Mouse (Mus musculus): Measurements from ENCODE around the gene Col23a1. TPM values are rescaled to one million over a fixed set of nuclear protein-coding genes. Genes with fewer than 3 reads are reported as not detected.

Gene Col23a1
- polyA plus RNA-seq, 1 experiment from 2014 or later: 4.4 TPM

DNA sequence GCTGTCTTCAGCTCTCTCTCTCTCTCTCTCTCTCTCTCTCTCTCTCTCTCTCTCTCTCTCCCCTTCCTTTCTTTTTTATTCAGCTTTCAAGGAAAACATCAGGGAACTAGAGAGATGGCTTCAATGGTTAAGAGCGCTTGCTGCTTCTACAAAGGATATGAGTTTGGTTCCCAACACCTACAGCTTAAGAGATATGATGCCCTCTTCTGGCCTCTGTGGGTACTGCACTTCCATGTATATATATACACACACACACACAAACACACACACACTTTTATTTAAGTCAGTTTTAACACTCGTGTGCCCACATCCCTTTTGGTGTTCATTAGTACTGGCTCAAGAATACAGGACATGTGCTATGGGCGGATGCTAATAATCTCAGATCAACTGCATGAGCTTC is 228.4 kb downstream of the Col23a1 start:
- H3K27me3 ChIP-seq (replicated peaks; ENCODE audit: control insufficient read depth, insufficient read depth, low read length): no peaks in the 10 kb centered on the region
- no peak for ATAC-seq
- no peak overlapping the region for H3K4me3 ChIP-seq (ENCODE audit: low read length)
- no peaks in the 10 kb centered on the region; the same call in 1 of the 2 replicates for H3K9me3 ChIP-seq (ENCODE audit: control insufficient read depth, low read length)
- no peaks in the 10 kb centered on the region for H3K36me3 ChIP-seq (ENCODE audit: control insufficient read depth, insufficient read depth, low read length)
- no peak overlapping the region for H3K27ac ChIP-seq (ENCODE audit: low read depth, low read length)
- 95% methylated on average over 3 of the region's 3 CpGs for WGBS
- no peaks in the 10 kb centered on the region; the same call in 1 of the 2 replicates for H3K4me1 ChIP-seq (ENCODE audit: control insufficient read depth, insufficient read depth, low read depth, low read length)
- no peak overlapping the region for H3K9ac ChIP-seq (ENCODE audit: low read depth, low read length)
- H3K4me2 ChIP-seq (ENCODE audit: low read length): no peak overlapping the region

DNA sequence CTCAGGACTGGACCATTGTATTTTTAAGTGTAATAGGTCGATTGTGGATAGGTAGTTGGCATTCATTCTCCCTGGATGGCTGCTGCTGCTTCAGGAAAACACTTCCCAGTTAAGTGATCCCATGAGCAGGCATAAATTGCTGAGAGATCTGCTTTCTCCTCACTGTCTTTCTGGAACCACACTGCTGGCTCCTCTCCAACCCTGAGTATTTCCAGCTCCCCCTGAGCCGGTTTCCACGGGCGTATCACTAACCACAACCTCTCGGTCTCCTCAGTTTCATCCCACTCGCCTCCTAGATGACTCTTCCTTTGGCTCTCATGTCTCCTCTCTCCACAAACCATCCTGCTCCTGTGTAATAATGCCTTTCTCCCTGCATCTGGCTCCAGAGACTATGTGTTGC is 228.9 kb downstream of the Col23a1 start:
- H3K36me3 ChIP-seq (ENCODE audit: control insufficient read depth, insufficient read depth, low read length): no peaks in the 10 kb centered on the region
- WGBS: 84% methylated on average over 6 of the region's 6 CpGs
- H3K27me3 ChIP-seq (replicated peaks; ENCODE audit: control insufficient read depth, insufficient read depth, low read length): no peaks in the 10 kb centered on the region
- no peak overlapping the region for H3K27ac ChIP-seq (ENCODE audit: low read depth, low read length)
- H3K9me3 ChIP-seq (ENCODE audit: control insufficient read depth, low read length): no peaks in the 10 kb centered on the region; the same call in 1 of the 2 replicates
- H3K4me3 ChIP-seq (ENCODE audit: low read length): no peak overlapping the region
- H3K4me1 ChIP-seq (ENCODE audit: control insufficient read depth, insufficient read depth, low read depth, low read length): no peaks in the 10 kb centered on the region; the same call in 1 of the 2 replicates
- ATAC-seq: no peak
- no peak overlapping the region for H3K9ac ChIP-seq (ENCODE audit: low read depth, low read length)
- no peak overlapping the region for H3K4me2 ChIP-seq (ENCODE audit: low read length)

DNA sequence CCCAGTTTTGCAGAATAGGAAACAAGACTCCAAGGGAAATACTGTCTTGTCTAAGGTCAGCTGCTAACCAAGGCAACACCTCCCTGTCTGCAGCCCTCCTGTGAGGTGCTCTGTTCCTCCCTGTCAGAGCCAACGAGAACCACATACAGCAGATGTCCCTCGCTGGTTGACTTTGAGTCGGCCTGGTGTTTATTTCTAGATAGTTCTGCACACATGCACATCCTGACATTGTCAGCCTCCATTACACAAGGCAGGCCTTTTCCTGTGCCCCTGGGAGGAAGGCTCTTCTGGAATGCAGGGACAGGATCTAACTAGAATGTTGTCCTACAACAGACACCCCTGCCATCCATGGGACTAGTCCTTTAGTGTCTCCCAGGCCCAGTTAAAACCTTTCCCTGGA is 231.7 kb downstream of the Col23a1 start:
- no peak overlapping the region for H3K4me2 ChIP-seq (ENCODE audit: low read length)
- no peak overlapping the region for H3K9ac ChIP-seq (ENCODE audit: low read depth, low read length)
- H3K27ac ChIP-seq (ENCODE audit: low read depth, low read length): no peak overlapping the region

DNA sequence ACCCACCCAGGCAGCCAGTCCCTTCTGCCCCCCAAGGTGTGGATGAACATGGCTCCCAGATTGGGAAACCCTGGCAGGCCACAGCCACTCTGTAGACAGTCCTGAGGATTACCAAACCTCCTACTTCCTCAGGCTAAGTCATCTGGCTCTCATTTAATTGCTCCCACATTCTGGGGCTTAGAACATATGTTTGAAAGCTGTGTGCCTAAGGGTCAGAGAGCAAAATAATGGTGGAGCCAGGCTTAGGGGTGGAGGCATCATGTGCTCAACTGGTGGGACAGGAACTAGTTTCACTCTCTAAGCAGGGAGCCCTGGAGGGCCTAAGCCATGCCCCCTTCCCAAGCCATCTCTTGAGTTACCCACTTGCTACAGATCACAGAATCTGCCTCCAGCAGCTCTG is 233.5 kb downstream of the Col23a1 start:
- ATAC-seq: no peak
- Histone ChIP-seq H3K4me1 (ENCODE audit: control insufficient read depth, insufficient read depth, low read depth, low read length) (no peaks in the 10 kb centered on the region), H3K9me3 (ENCODE audit: control insufficient read depth, low read length) (no peaks in the 10 kb centered on the region), H3K27ac (ENCODE audit: low read depth, low read length) (no peak overlapping the region), H3K9ac (ENCODE audit: low read depth, low read length) (no peak overlapping the region), H3K4me3 (ENCODE audit: low read length) (no peak overlapping the region), H3K36me3 (ENCODE audit: control insufficient read depth, insufficient read depth, low read length) (no peaks in the 10 kb centered on the region), H3K27me3 (replicated peaks; ENCODE audit: control insufficient read depth, insufficient read depth, low read length) (no peaks in the 10 kb centered on the region), H3K4me2 (ENCODE audit: low read length) (no peak overlapping the region)

More for the DNA sequence above, 231.7 kb downstream of the Col23a1 start:
- 83% methylated on average over 3 of the region's 3 CpGs for WGBS
- H3K4me1 ChIP-seq (ENCODE audit: control insufficient read depth, insufficient read depth, low read depth, low read length): no peaks in the 10 kb centered on the region
- ATAC-seq: no peak
- no peaks in the 10 kb centered on the region for H3K27me3 ChIP-seq (replicated peaks; ENCODE audit: control insufficient read depth, insufficient read depth, low read length)
- no peaks in the 10 kb centered on the region; the same call in 1 of the 2 replicates for H3K9me3 ChIP-seq (ENCODE audit: control insufficient read depth, low read length)
- no peak overlapping the region for H3K4me3 ChIP-seq (ENCODE audit: low read length)
- no peaks in the 10 kb centered on the region for H3K36me3 ChIP-seq (ENCODE audit: control insufficient read depth, insufficient read depth, low read length)

DNA sequence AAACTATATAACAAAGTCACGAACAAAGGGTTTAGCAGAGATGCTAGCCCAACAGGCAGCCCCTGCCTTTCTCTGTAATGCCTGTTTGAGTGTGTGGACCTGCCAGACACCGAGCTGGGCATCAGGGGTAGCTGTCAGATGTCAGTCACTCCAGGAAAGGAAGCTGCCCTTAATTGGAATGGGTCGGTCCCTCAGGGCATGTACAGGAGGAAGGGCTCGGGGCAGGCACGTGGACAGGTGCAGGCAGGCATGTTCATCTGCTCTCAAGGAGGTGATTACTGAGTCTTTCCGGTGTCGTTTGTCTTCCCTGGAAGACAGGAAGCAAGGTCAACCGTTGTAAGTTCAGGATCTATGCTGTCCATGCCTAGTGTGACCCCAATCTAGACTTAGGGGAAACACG is 233.9 kb downstream of the Col23a1 start:
- 82% methylated on average over 9 of the region's 9 CpGs for WGBS
- Histone ChIP-seq H3K4me3 (ENCODE audit: low read length) (no peak overlapping the region), H3K27me3 (replicated peaks; ENCODE audit: control insufficient read depth, insufficient read depth, low read length) (no peaks in the 10 kb centered on the region), H3K36me3 (ENCODE audit: control insufficient read depth, insufficient read depth, low read length) (no peaks in the 10 kb centered on the region), H3K9ac (ENCODE audit: low read depth, low read length) (no peak overlapping the region), H3K4me2 (ENCODE audit: low read length) (no peak overlapping the region), H3K9me3 (ENCODE audit: control insufficient read depth, low read length) (no peaks in the 10 kb centered on the region), H3K4me1 (ENCODE audit: control insufficient read depth, insufficient read depth, low read depth, low read length) (no peaks in the 10 kb centered on the region), H3K27ac (ENCODE audit: low read depth, low read length) (no peak overlapping the region)
- no peak for ATAC-seq

DNA sequence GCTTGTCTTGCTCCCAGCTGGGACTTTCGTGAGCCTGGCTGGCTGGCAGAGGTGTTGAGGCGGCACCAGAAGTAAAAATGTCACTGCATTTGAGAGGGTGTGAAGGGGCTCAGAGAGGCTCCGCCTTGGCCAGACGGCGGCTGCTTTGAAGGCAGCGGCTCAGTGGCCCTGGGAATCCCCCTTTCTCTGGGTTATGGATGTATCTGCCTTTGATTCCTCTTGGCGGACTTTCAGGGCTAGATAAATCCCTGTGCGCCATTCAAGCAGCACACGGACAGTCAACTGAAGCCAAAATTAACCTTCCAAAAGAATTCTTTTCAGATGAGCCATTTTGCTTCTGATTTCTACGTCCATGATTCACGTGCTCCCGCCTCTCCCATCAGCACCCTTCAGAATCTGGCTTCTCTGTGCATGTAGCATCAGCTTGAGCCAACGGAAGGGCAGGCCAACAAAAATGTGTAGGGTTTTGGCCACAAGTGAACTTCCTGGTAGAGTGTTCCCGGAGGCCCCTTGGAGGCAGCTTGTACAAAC is 237.0 kb downstream of the Col23a1 start:
- no peaks in the 10 kb centered on the region for H3K4me1 ChIP-seq (ENCODE audit: control insufficient read depth, insufficient read depth, low read depth, low read length)
- 55% methylated on average over 14 of the region's 14 CpGs for WGBS
- no peaks in the 10 kb centered on the region for H3K9me3 ChIP-seq (ENCODE audit: control insufficient read depth, low read length)
- H3K27ac ChIP-seq (ENCODE audit: low read depth, low read length): no peak overlapping the region
- H3K27me3 ChIP-seq (replicated peaks; ENCODE audit: control insufficient read depth, insufficient read depth, low read length): no peaks in the 10 kb centered on the region
- no peak for ATAC-seq
- H3K36me3 ChIP-seq (ENCODE audit: control insufficient read depth, insufficient read depth, low read length): no peaks in the 10 kb centered on the region
- H3K4me3 ChIP-seq (ENCODE audit: low read length): no peak overlapping the region
- no peak overlapping the region for H3K9ac ChIP-seq (ENCODE audit: low read depth, low read length)
- H3K4me2 ChIP-seq (ENCODE audit: low read length): no peak overlapping the region

DNA sequence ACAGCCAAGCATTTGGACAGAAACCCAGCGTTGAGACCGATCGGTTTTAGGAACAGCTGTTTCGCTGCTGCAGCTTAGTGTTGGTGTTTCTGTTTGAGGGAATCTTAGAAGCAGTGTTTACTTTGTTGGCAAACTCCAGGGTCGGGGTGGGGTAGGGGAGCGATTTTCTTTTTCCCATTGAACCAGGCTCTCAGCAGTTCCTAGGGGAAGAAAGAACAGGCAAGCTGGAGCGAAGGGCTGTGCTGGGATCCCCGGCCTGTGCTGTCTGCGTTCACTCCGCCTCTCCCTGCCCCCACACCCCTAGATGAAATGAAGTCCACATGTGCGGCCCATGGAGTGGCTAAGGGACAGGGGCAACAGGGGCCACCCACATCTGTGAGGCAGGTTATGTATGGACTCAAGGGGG is 243.4 kb downstream of the Col23a1 start:
- ATAC-seq: no peak
- Histone ChIP-seq H3K9me3 (ENCODE audit: control insufficient read depth, low read length) (no peaks in the 10 kb centered on the region), H3K4me1 (ENCODE audit: control insufficient read depth, insufficient read depth, low read depth, low read length) (no peaks in the 10 kb centered on the region), H3K27ac (ENCODE audit: low read depth, low read length) (no peak overlapping the region), H3K4me3 (ENCODE audit: low read length) (no peak overlapping the region), H3K27me3 (replicated peaks; ENCODE audit: control insufficient read depth, insufficient read depth, low read length) (no peaks in the 10 kb centered on the region), H3K4me2 (ENCODE audit: low read length) (no peak overlapping the region), H3K36me3 (ENCODE audit: control insufficient read depth, insufficient read depth, low read length) (no peaks in the 10 kb centered on the region), H3K9ac (ENCODE audit: low read depth, low read length) (no peak overlapping the region)
- WGBS: 60% methylated on average over 11 of the region's 11 CpGs

DNA sequence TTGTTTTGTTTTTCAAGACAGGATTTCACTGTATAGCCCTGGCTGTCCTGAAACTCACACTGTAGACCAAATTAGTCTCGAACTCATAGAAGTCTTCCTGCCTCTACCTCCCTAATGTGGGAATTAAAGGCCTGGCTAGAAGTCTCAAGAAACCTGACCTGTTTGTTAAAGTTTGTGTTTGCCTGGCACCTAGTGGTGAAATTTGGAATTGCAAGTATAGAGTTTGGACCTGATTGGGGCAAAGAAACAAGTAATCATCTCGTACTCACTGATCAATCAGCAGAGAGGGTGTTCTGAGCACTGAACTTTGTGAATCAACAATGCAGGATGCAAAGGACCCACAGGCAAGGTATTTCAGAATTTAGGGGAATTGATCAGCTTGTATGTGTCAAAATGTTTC is 244.6 kb downstream of the Col23a1 start:
- Histone ChIP-seq H3K4me3 (ENCODE audit: low read length) (no peak overlapping the region), H3K27ac (ENCODE audit: low read depth, low read length) (no peak overlapping the region), H3K9ac (ENCODE audit: low read depth, low read length) (no peak overlapping the region), H3K27me3 (replicated peaks; ENCODE audit: control insufficient read depth, insufficient read depth, low read length) (no peaks in the 10 kb centered on the region), H3K4me1 (ENCODE audit: control insufficient read depth, insufficient read depth, low read depth, low read length) (no peaks in the 10 kb centered on the region), H3K4me2 (ENCODE audit: low read length) (no peak overlapping the region), H3K9me3 (ENCODE audit: control insufficient read depth, low read length) (no peaks in the 10 kb centered on the region), H3K36me3 (ENCODE audit: control insufficient read depth, insufficient read depth, low read length) (no peaks in the 10 kb centered on the region)
- 35% methylated on average over 2 of the region's 2 CpGs for WGBS
- no peak for ATAC-seq

DNA sequence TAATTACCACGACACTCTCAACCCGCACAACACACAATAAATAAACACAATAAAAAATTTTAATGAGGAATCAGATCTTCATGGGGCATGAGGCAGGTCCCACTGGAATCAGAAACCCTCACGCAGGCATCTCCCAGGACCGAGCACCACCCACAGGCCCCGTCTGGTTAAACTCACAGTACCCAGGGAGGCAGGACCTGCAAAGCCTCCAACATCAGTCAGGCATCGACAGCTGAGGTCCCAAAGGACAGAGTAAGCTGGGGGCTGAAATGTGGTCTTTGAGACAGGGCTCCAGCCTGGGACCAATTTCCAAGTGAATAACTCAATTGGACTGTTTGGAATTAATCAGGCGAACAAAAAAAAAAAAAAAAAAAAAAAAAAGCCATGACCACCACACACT is 248.7 kb downstream of the Col23a1 start:
- 23% methylated on average over 7 of the region's 7 CpGs for WGBS
- no peak for ATAC-seq
- Histone ChIP-seq H3K4me2 (ENCODE audit: low read length) (no peak overlapping the region), H3K9me3 (ENCODE audit: control insufficient read depth, low read length) (no peaks in the 10 kb centered on the region), H3K4me1 (ENCODE audit: control insufficient read depth, insufficient read depth, low read depth, low read length) (no peaks in the 10 kb centered on the region), H3K4me3 (ENCODE audit: low read length) (no peak overlapping the region), H3K9ac (ENCODE audit: low read depth, low read length) (no peak overlapping the region), H3K27ac (ENCODE audit: low read depth, low read length) (no peak overlapping the region), H3K36me3 (ENCODE audit: control insufficient read depth, insufficient read depth, low read length) (no peaks in the 10 kb centered on the region), H3K27me3 (replicated peaks; ENCODE audit: control insufficient read depth, insufficient read depth, low read length) (no peaks in the 10 kb centered on the region)

Measured in hindbrain, embryonic 16.5 days (tissue).